Mouse (Mus musculus) embryonic facial prominence, embryonic 11.5 days (tissue): ENCODE data around the gene Angptl7. TPM values are rescaled to one million over a fixed set of nuclear protein-coding genes. Genes with fewer than 3 reads are reported as not detected.

Experiments used
- ATAC-seq: fragments of 200-750 bp; cut with Nextera tagmentation; replicated peaks from 2 replicates; pipeline ENCODE4 v1.8.0; 2017; ENCODE audit warnings: low read depth; ENCODE audit not compliant: insufficient number of reproducible peaks, low FRiP score, low TSS enrichment
- DNase-seq: peaks from one replicate; pipeline ENCODE4 v3.0.0-alpha.2; 2015; ENCODE audit warnings: low spot score
- H3K27ac ChIP-seq: fragments of 300-500 bp; sonication (generic); replicated peaks from 2 replicates; pipeline ENCODE4 v1.5.1; 2014; ENCODE audit warnings: mild to moderate bottlenecking, low read depth, low read length, control low read depth
- H3K27me3 ChIP-seq: fragments of 300-500 bp; sonication (generic); 2 replicates; pipeline ENCODE4 v1.6.1; 2014; ENCODE audit warnings: mild to moderate bottlenecking, low read length, moderate library complexity, mixed read lengths; ENCODE audit not compliant: control insufficient read depth, insufficient read depth
- H3K36me3 ChIP-seq: fragments of 300-500 bp; sonication (generic); replicated peaks from 2 replicates; pipeline ENCODE4 v1.6.1; 2014; ENCODE audit warnings: low read depth, mild to moderate bottlenecking, low read length, moderate library complexity, mixed read lengths; ENCODE audit not compliant: control insufficient read depth, insufficient read depth
- H3K4me1 ChIP-seq: fragments of 300-500 bp; sonication (generic); 2 replicates; pipeline ENCODE4 v1.6.1; 2014; ENCODE audit warnings: low read length, mixed read lengths; ENCODE audit not compliant: control insufficient read depth, insufficient read depth
- H3K4me2 ChIP-seq: fragments of 300-500 bp; sonication (generic); 2 replicates; pipeline ENCODE4 v1.6.1; 2014; ENCODE audit warnings: low read depth, mild to moderate bottlenecking, control low read depth, low read length, moderate library complexity
- H3K4me3 ChIP-seq: fragments of 300-500 bp; sonication (generic); 2 replicates; pipeline ENCODE4 v1.5.1; 2014; ENCODE audit warnings: low read depth, low read length, control low read depth
- H3K9ac ChIP-seq: fragments of 300-500 bp; sonication (generic); replicated peaks from 2 replicates; pipeline ENCODE4 v1.6.1; 2014; ENCODE audit warnings: mild to moderate bottlenecking, control low read depth, low read length
- H3K9me3 ChIP-seq: fragments of 300-500 bp; sonication (generic); replicated peaks from 2 replicates; pipeline ENCODE4 v1.6.1; 2016; ENCODE audit warnings: mild to moderate bottlenecking, low read length, inconsistent platforms, mixed read lengths; ENCODE audit not compliant: control insufficient read depth
- WGBS: fragments of 180-500 bp; shearing (Covaris S2); extraction: QIAGEN DNeasy Blood & Tissue Kit; methylation state at CpG from one replicate; pipeline ENCODE4 v1.1.7; 2014; 5-methylcytosine and 5-hydroxymethylcytosine counted together
- polyA plus RNA-seq: library from polyadenylated mRNA; unstranded; fragments of >200 nt; fragmentation: Nextera tagmentation; extraction: Ambion mirVana; gene quantifications from 2 replicates; pipeline ENCODE4 v1.2.1, GENCODE M21; 2014

Gene Angptl7
- polyA plus RNA-seq, 1 experiment from 2014 or later, result 0.21 TPM

DNA sequence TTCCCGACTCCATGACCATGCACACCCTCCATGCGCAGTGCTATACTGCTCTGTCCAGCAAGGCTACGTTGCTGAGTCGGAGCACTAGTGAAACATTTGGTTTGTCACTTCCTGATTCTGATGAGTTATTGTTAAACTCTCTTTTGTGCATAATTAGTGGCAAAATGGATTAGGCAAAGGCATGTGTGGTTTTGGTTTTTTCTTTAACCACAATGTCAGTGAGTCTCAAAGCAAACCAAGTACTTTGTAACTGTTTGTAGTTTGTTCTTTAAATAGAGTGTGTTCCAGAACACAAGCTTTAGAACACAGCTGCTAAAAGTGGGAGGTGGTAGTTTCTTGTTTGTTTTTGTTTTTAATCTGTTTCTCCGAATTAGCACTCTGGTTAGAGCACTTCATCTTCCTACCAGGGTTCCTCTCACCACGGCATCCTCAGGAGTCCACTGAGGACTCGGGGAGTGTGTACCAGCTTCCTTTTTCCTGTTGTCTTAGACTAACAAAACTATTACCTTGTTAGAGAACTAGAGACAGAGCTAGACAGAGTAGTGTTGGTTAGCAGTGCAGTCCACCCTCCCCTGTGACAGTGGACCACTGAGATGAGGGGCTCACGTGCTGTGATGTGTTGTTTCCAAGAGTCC, 9.3 kb upstream of the Angptl7 start:
- no peaks in the 10 kb centered on the region for H3K4me1 ChIP-seq
- no peaks in the 10 kb centered on the region for H3K9me3 ChIP-seq
- no peaks in the 10 kb centered on the region for H3K27me3 ChIP-seq
- 88% methylated on average over 8 of the region's 8 CpGs for WGBS
- no peak overlapping the region for H3K4me3 ChIP-seq
- no peak overlapping the region for H3K4me2 ChIP-seq
- ATAC-seq (no peak), DNase-seq (no peak)
- no peak overlapping the region for H3K9ac ChIP-seq
- H3K36me3 ChIP-seq, result no peaks in the 10 kb centered on the region; the same call in 1 of the 2 replicates
- no peak overlapping the region for H3K27ac ChIP-seq

GRCm38 (mm10) chr4:148508084-148508849, 8.0 kb upstream of the Angptl7 start:
- Histone ChIP-seq H3K9ac (no peak overlapping the region), H3K27me3 (no peaks in the 10 kb centered on the region), H3K36me3 (no peaks in the 10 kb centered on the region; the same call in 1 of the 2 replicates), H3K27ac (no peak overlapping the region), H3K4me1 (no peaks in the 10 kb centered on the region), H3K4me3 (no peak overlapping the region), H3K9me3 (no peaks in the 10 kb centered on the region), H3K4me2 (no peak overlapping the region)
- WGBS, result 92% methylated on average over 14 of the region's 14 CpGs
- DNase-seq (no peak), ATAC-seq (no peak)

DNA sequence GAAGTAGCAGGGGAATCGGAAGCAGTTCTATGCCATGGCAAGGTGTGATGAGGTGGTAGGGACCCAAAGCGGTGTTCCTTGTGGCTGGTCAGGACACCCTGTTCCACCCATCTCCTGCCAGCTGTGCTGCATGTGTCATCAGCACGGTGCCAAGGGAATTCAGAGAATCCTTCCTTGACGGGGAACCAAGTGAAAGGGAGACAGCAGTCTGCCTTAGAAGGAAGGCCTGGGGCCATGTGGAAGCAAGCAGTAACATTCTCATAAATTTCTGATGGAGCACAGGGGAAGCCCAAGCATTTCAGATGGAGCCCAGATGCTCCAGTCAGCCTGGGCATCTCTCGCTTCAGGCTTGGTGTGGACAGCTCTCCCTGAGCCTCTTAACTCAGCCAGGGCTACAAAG, 7.3 kb upstream of the Angptl7 start:
- Histone ChIP-seq H3K27me3 (no peaks in the 10 kb centered on the region), H3K9ac (no peak overlapping the region), H3K27ac (no peak overlapping the region), H3K36me3 (no peaks in the 10 kb centered on the region; the same call in 1 of the 2 replicates), H3K4me3 (no peak overlapping the region), H3K4me1 (no peaks in the 10 kb centered on the region), H3K4me2 (no peak overlapping the region), H3K9me3 (no peaks in the 10 kb centered on the region)
- DNase-seq (peak; percentile 4), ATAC-seq (no peak)
- WGBS, result 77% methylated on average over 5 of the region's 5 CpGs

DNA sequence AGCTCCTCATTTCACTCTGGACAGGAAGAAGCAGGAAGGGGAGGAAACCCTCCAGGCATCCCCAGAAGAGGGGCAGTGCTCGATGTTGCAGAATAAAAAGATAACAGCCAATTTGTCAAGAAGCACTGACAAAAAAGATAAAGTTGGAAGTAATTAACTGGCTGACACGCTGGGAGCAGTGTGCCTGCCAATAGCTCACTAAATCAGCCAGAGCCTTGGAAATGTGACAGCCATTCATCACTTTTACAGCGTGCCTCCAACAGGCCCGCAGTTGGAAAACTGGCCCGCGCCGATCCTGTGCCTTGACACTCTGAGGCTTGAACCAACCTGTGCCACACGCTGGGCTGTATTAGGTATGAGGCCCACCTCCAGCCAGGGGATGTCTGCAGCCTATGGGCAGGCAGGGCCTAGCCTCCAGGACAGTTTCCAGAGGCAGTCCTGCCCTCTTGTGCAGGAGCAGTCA, 4.3 kb upstream of the Angptl7 start:
- no peaks in the 10 kb centered on the region for H3K27me3 ChIP-seq
- no peak for ATAC-seq
- no peak for DNase-seq
- no peak overlapping the region for H3K9ac ChIP-seq
- H3K4me2 ChIP-seq, result no peak overlapping the region
- no peaks in the 10 kb centered on the region for H3K9me3 ChIP-seq
- no peak overlapping the region for H3K27ac ChIP-seq
- no peaks in the 10 kb centered on the region for H3K4me1 ChIP-seq
- H3K4me3 ChIP-seq, result no peak overlapping the region
- no peaks in the 10 kb centered on the region; the same call in 1 of the 2 replicates for H3K36me3 ChIP-seq
- 80% methylated on average over 8 of the region's 8 CpGs for WGBS

DNA sequence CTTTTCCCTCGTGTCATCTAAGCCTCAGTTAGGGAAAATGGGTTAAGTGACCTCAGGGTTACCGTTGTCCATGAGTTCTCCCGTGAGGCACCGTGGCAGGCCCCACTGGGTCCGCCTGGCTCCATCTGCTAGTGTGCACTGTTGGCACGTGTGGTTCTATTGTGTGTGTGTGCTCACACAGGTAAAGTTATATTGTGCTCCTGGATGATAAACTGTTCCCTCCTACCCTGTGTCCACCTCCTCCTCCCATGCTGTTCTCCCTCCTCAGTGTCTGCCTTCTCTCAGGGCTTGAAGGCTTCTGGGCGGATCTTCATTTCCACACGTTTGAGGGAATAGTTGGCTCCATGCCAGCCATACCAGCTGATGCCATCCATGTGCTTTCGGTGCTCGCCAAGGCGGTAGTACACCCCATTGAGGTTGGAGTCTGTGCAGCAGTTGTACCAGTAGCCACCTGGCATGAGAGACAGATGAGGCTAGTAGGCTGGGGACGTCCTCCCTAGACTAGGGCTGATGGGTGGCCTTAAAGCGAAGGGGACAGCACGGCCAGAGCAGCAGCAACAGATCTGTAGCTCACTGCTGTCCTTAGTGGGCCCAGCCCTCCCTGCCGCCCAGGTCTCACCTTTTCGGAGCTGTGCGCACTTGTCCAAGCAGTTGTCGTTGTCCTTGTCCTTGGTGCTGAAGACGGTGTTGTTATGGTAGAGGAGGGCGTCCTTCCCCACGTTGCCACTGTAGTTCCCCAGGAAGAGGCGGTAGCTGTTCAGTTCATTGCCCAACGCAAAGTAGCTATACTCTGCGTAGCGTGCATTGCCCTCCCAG, 4.2 kb downstream of the Angptl7 start:
- Histone ChIP-seq H3K4me1 (no peaks in the 10 kb centered on the region), H3K36me3 (peaks cover 3% of the 10 kb centered on the region; the same call in 1 of the 2 replicates), H3K9ac (no peak overlapping the region), H3K27ac (no peak overlapping the region), H3K27me3 (no peaks in the 10 kb centered on the region), H3K4me3 (no peak overlapping the region), H3K9me3 (no peaks in the 10 kb centered on the region), H3K4me2 (no peak overlapping the region)
- ATAC-seq (no peak), DNase-seq (peak; percentile 11)
- 85% methylated on average over 25 of the region's 25 CpGs for WGBS

DNA sequence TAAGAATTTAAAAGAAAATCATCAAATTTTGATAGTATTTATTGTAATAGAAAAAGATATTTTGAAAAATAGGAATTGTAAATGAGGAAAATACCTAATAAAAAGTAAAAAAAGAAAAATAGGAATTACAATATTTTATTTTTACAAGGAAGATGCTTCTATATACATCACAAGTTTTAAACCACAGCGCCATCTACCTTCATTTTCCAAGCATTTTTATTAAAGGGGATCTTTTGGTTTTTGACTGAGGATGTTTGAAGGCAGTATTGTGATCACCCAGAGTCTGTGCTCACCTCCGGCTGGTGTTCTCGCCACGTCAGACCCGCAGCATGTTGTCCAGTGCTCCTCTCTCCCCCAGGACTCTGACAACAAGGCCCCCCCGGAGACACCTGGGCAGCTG, 5.1 kb downstream of the Angptl7 start:
- Histone ChIP-seq H3K9me3 (no peaks in the 10 kb centered on the region), H3K27ac (no peak overlapping the region), H3K4me3 (no peak overlapping the region), H3K4me2 (no peak overlapping the region), H3K4me1 (no peaks in the 10 kb centered on the region), H3K36me3 (peaks cover 6% of the 10 kb centered on the region), H3K9ac (no peak overlapping the region), H3K27me3 (no peaks in the 10 kb centered on the region)
- ATAC-seq, result no peak
- 92% methylated on average over 6 of the region's 6 CpGs for WGBS
- DNase-seq, result no peak

DNA sequence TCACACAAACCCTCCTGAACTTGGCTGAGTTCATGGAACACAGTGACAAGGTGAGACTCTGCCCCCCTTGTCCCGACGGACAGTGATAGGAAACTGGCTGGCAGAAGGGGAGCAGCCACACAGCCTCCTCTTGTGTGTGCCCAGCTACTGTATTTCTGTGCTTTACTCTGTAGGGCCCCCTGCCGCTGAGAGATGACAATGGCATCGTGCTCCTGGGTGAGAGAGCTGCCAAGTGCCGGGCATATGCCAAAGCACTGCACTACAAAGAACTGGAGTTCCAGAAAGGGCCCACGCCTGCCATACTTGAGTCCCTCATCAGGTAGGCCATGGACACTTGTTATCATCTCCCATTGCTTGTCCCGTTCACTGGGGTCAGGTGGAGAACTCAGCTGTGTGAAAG, 8.8 kb downstream of the Angptl7 start:
- H3K4me2 ChIP-seq, result no peak overlapping the region
- no peaks in the 10 kb centered on the region for H3K4me1 ChIP-seq
- no peak overlapping the region for H3K9ac ChIP-seq
- ATAC-seq (no peak), DNase-seq (no peak)
- peaks cover 6% of the 10 kb centered on the region; the same call in 1 of the 2 replicates for H3K36me3 ChIP-seq
- no peak overlapping the region for H3K4me3 ChIP-seq
- H3K27ac ChIP-seq, result no peak overlapping the region
- 87% methylated on average over 7 of the region's 7 CpGs for WGBS
- H3K27me3 ChIP-seq, result no peaks in the 10 kb centered on the region
- no peaks in the 10 kb centered on the region for H3K9me3 ChIP-seq
